Mouse (Mus musculus) stomach, embryonic 14.5 days (tissue): Measurements from ENCODE around the gene Rps6ka1. TPM values are rescaled to one million over a fixed set of nuclear protein-coding genes. Genes with fewer than 3 reads are reported as not detected.
"Not testable (repeated sequence)": the region's sequence is repeated elsewhere in the genome, so short reads cannot be mapped to it uniquely, and the experiment has no call there.

Source experiments
- ATAC-seq: fragments of 200-750 bp; cut with Nextera tagmentation; 2 replicates; pipeline ENCODE4 v1.8.0; 2017; ENCODE audit warnings: low read depth, moderate TSS enrichment; ENCODE audit not compliant: insufficient number of reproducible peaks, insufficient read depth, low FRiP score
- H3K27ac ChIP-seq: fragments of 300-500 bp; sonication (generic); 2 replicates; pipeline ENCODE4 v1.5.1; 2014; ENCODE audit warnings: mild to moderate bottlenecking, low read length, moderate library complexity, mixed read lengths
- H3K27me3 ChIP-seq: fragments of 300-500 bp; sonication (generic); 2 replicates; pipeline ENCODE4 v1.6.1; 2014; ENCODE audit warnings: low read length, control low read depth, mixed read lengths; ENCODE audit not compliant: control insufficient read depth, insufficient read depth
- H3K36me3 ChIP-seq: fragments of 300-500 bp; sonication (generic); 2 replicates; pipeline ENCODE4 v1.6.1; 2014; ENCODE audit warnings: mild to moderate bottlenecking, control low read depth, low read length, moderate library complexity, mixed read lengths; ENCODE audit not compliant: control insufficient read depth, insufficient read depth
- H3K4me1 ChIP-seq: fragments of 300-500 bp; sonication (generic); 2 replicates; pipeline ENCODE4 v1.6.1; 2014; ENCODE audit warnings: low read length, control low read depth, mixed read lengths; ENCODE audit not compliant: control insufficient read depth, insufficient read depth
- H3K4me2 ChIP-seq: fragments of 300-500 bp; sonication (generic); replicated peaks from 2 replicates; pipeline ENCODE4 v1.6.1; 2014; ENCODE audit warnings: low read depth, low read length, control low read depth
- H3K4me3 ChIP-seq: fragments of 300-500 bp; sonication (generic); 2 replicates; pipeline ENCODE4 v1.5.1; 2014; ENCODE audit warnings: low read depth, low read length, control low read depth
- H3K9ac ChIP-seq: fragments of 300-500 bp; sonication (generic); replicated peaks from 2 replicates; pipeline ENCODE4 v1.6.1; 2014; ENCODE audit warnings: low read depth, mild to moderate bottlenecking, control low read depth, low read length, moderate library complexity, mixed read lengths
- H3K9me3 ChIP-seq: fragments of 300-500 bp; sonication (generic); 2 replicates; pipeline ENCODE4 v1.6.1; 2016; ENCODE audit warnings: low read depth, low read length, control low read depth; ENCODE audit not compliant: control insufficient read depth
- WGBS: fragments of 180-500 bp; shearing (Covaris S2); extraction: QIAGEN DNeasy Blood & Tissue Kit; methylation state at CpG from one replicate; pipeline ENCODE4 v1.1.7; 2014; 5-methylcytosine and 5-hydroxymethylcytosine counted together
- polyA plus RNA-seq: library from polyadenylated mRNA; unstranded; fragments of >200 nt; fragmentation: Nextera tagmentation; extraction: Ambion mirVana; gene quantifications from 2 replicates; pipeline ENCODE4 v1.2.1, GENCODE M21; 2014

Rps6ka1 gene
- polyA plus RNA-seq, 1 experiment from 2014 or later = 58.8 TPM

- no peak overlapping the region for H3K4me2 ChIP-seq
- 70% methylated on average over 4 of the region's 4 CpGs for WGBS
- no peak overlapping the region for H3K9ac ChIP-seq
- H3K9me3 ChIP-seq = peaks cover under 1% of the 10 kb centered on the region; the same call in 1 of the 2 replicates
- 0 out of 2 replicates have a peak, but pooled peaks cover 5% of the 10 kb centered on the region for H3K4me1 ChIP-seq
- H3K4me3 ChIP-seq = no peak overlapping the region
- ATAC-seq = no peak
- no peaks in the 10 kb centered on the region for H3K36me3 ChIP-seq
- H3K27me3 ChIP-seq = no peaks in the 10 kb centered on the region
- H3K27ac ChIP-seq = no peak overlapping the region
Observed at GRCm38 (mm10) chr4:133911983-133912382, 24.4 kb upstream of the Rps6ka1 start.

- Histone ChIP-seq H3K4me2 (peak overlapping the region; percentile 61), H3K4me3 (peak overlapping the region; percentile 51), H3K4me1 (0 out of 2 replicates have a peak, but pooled peaks cover 5% of the 10 kb centered on the region), H3K27ac (peak overlapping the region; percentile 94), H3K36me3 (no peaks in the 10 kb centered on the region), H3K9me3 (no peaks in the 10 kb centered on the region), H3K9ac (peak overlapping the region; percentile 38), H3K27me3 (no peaks in the 10 kb centered on the region)
- ATAC-seq = peak; percentile 92
- under 1% methylated on average over 57 of the region's 57 CpGs for WGBS
Observed at GRCm38 (mm10) chr4:133910236-133911211, 22.9 kb upstream of the Rps6ka1 start.

DNA sequence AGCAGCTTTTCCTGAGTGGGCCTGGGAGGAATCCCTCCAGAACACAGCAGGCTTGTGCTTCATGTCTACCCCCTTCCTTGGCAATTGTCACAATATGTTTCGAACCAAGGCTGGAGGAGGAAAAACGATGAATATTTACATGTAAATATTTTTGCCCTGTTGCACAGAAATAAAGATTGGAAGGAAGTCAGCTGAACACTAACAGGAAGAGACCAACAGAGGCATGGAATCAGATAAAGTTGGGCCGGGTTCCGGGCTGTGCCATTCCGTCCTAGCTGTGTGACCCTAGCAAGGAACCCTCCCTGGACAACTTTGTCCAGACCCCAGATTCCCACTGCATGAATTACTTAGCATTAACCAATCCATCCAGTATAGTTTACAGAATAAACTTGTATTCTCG, 20.5 kb upstream of the Rps6ka1 start:
- no peak for ATAC-seq
- Histone ChIP-seq H3K4me3 (no peak overlapping the region), H3K27me3 (no peaks in the 10 kb centered on the region), H3K4me2 (no peak overlapping the region), H3K9me3 (no peaks in the 10 kb centered on the region), H3K4me1 (0 out of 2 replicates have a peak, but pooled peaks cover 7% of the 10 kb centered on the region), H3K9ac (no peak overlapping the region), H3K27ac (no peak overlapping the region), H3K36me3 (no peaks in the 10 kb centered on the region)
- WGBS = 94% methylated on average over 6 of the region's 6 CpGs

- whole genome bisulfite sequencing = 66% methylated on average over 4 of the region's 4 CpGs
- no peak for ATAC-seq
- H3K27me3 ChIP-seq = no peaks in the 10 kb centered on the region
- no peaks in the 10 kb centered on the region for H3K36me3 ChIP-seq
- H3K9me3 ChIP-seq = no peaks in the 10 kb centered on the region
- H3K4me2 ChIP-seq = no peak overlapping the region
- no peak overlapping the region for H3K27ac ChIP-seq
- H3K9ac ChIP-seq = no peak overlapping the region
- H3K4me3 ChIP-seq = no peak overlapping the region
- 0 out of 2 replicates have a peak, but pooled peaks cover 7% of the 10 kb centered on the region for H3K4me1 ChIP-seq
Observed at GRCm38 (mm10) chr4:133907086-133907485, 19.5 kb upstream of the Rps6ka1 start.

DNA sequence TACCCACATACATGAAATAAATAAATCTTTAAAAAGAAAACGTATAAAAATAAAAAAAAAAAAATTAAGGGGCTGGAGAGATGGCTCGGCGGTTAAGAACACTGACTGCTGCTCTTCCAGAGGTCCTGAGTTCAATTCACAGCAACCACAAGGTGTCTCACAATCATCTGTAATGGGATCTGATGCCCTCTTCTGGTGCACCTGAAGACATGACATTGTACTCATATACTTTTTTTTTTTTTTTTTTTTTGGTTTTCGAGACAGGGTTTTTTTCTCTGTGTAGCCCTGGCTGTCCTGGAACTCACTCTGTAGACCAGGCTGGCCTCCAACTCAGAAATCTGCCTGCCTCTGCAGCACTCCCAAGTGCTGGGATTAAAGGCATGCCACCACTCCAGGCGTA, 18.7 kb upstream of the Rps6ka1 start:
- H3K4me3 ChIP-seq, H3K9me3 ChIP-seq, H3K9ac ChIP-seq, H3K27me3 ChIP-seq, H3K4me1 ChIP-seq, H3K27ac ChIP-seq, H3K36me3 ChIP-seq, ATAC-seq, H3K4me2 ChIP-seq: not testable (repeated sequence)
- WGBS = 93% methylated on average over 4 of the region's 5 CpGs

DNA sequence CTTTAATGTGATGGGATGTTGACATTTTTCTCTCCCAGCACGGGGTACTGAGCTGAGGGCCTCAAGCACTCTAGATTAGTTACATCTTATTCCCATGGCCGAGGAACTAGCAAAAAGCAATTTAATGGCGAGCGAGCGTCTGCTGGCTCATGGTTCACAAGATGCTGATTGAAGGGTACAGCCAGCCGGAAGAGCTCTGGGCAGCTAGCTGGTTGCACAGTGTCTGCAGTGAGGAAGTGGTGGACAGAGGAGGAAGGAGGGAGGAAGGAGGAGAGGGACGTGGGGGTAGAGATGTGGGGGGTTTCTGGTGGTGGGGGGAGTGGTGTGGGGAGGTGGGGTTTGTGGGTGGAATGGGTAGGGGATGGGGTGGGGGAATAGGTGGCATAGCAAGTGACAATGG, 17.6 kb upstream of the Rps6ka1 start:
- Histone ChIP-seq H3K9me3 (no peaks in the 10 kb centered on the region), H3K9ac (no peak overlapping the region), H3K4me1 (0 out of 2 replicates have a peak, but pooled peaks cover 6% of the 10 kb centered on the region), H3K27ac (no peak overlapping the region), H3K4me2 (no peak overlapping the region), H3K36me3 (no peaks in the 10 kb centered on the region), H3K4me3 (no peak overlapping the region), H3K27me3 (no peaks in the 10 kb centered on the region)
- 74% methylated on average over 7 of the region's 7 CpGs for WGBS
- ATAC-seq = no peak

GRCm38 (mm10) chr4:133904326-133904725, 16.7 kb upstream of the Rps6ka1 start:
- WGBS = 71% methylated on average over 8 of the region's 8 CpGs
- Histone ChIP-seq H3K27me3 (no peaks in the 10 kb centered on the region), H3K9me3 (no peaks in the 10 kb centered on the region), H3K36me3 (no peaks in the 10 kb centered on the region), H3K4me3 (no peak overlapping the region), H3K27ac (no peak overlapping the region), H3K4me2 (no peak overlapping the region), H3K4me1 (0 out of 2 replicates have a peak, but pooled peaks cover 2% of the 10 kb centered on the region), H3K9ac (no peak overlapping the region)
- no peak for ATAC-seq

DNA sequence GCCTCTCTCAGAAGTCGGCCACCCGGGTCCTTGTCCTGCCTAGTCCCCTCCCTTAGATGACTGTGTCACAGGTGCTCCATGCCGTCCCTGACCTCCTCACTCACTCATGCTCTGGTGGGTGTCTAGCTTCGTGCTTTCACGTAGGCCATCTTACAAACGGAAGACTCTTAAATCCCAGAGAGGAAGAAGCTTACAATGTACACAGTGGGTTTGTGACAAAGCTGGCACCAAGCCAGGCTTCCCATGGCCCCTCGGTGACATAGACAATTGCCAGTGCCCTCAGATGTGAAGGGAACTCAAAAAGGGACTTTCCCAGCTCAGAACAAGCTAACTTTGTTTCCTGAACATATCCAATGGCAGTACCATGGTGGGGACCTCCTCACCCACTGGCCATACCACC, 15.8 kb upstream of the Rps6ka1 start:
- Histone ChIP-seq H3K36me3 (no peaks in the 10 kb centered on the region), H3K9ac (no peak overlapping the region), H3K27ac (no peak overlapping the region), H3K4me2 (no peak overlapping the region), H3K27me3 (no peaks in the 10 kb centered on the region), H3K4me3 (no peak overlapping the region), H3K9me3 (no peaks in the 10 kb centered on the region), H3K4me1 (0 out of 2 replicates have a peak, but pooled peaks cover 2% of the 10 kb centered on the region)
- WGBS = 70% methylated on average over 7 of the region's 7 CpGs
- no peak for ATAC-seq
